Mouse (Mus musculus) lung, embryonic 14.5 days (tissue): ENCODE results near the gene Tec. TPM values are rescaled to one million over a fixed set of nuclear protein-coding genes. Genes with fewer than 3 reads are reported as not detected.

Experiments
- ATAC-seq: fragments of 200-750 bp; cut with Nextera tagmentation; 2 replicates; pipeline ENCODE4 v1.8.0; 2017; ENCODE audit warnings: mild to moderate bottlenecking, moderate TSS enrichment, moderate library complexity; ENCODE audit not compliant: insufficient read depth
- DNase-seq: peaks from one replicate; pipeline ENCODE4 v3.0.0-alpha.2; 2015
- H3K27ac ChIP-seq: fragments of 300-500 bp; sonication (generic); 2 replicates; pipeline ENCODE4 v1.5.1; 2014; ENCODE audit warnings: low read depth, mild to moderate bottlenecking, moderate library complexity
- H3K27me3 ChIP-seq: fragments of 300-500 bp; sonication (generic); 2 replicates; pipeline ENCODE4 v1.6.1; 2014; ENCODE audit warnings: low read length, control low read depth; ENCODE audit not compliant: insufficient read depth
- H3K36me3 ChIP-seq: fragments of 300-500 bp; sonication (generic); 2 replicates; pipeline ENCODE4 v1.6.1; 2014; ENCODE audit warnings: control low read depth; ENCODE audit not compliant: insufficient read depth
- H3K4me1 ChIP-seq: fragments of 300-500 bp; sonication (generic); 2 replicates; pipeline ENCODE4 v1.6.1; 2014; ENCODE audit warnings: antibody characterized with exemption, control low read depth; ENCODE audit not compliant: insufficient read depth
- H3K4me2 ChIP-seq: fragments of 300-500 bp; sonication (generic); 2 replicates; pipeline ENCODE4 v1.6.1; 2014; ENCODE audit warnings: mild to moderate bottlenecking
- H3K4me3 ChIP-seq: fragments of 300-500 bp; sonication (generic); 2 replicates; pipeline ENCODE4 v1.5.1; 2014; ENCODE audit warnings: low read depth, low read length
- H3K9ac ChIP-seq: fragments of 300-500 bp; sonication (generic); 2 replicates; pipeline ENCODE4 v1.6.1; 2014
- H3K9me3 ChIP-seq: fragments of 300-500 bp; sonication (generic); 2 replicates; pipeline ENCODE4 v1.6.1; 2016; ENCODE audit warnings: low read depth, low read length, control low read depth
- CTCF ChIP-seq: IDR thresholded peaks from 2 replicates; pipeline ENCODE4 v1.5.1; 2016; ENCODE audit warnings: antibody characterized with exemption, low read depth
- WGBS: fragments of 180-500 bp; shearing (Covaris S2); extraction: QIAGEN DNeasy Blood & Tissue Kit; methylation state at CpG from one replicate; pipeline ENCODE4 v1.1.7; 2014; 5-methylcytosine and 5-hydroxymethylcytosine counted together
- polyA plus RNA-seq: library from polyadenylated mRNA; unstranded; fragments of >200 nt; fragmentation: Nextera tagmentation; extraction: Ambion mirVana; gene quantifications from 2 replicates; pipeline ENCODE4 v1.2.1, GENCODE M21; 2014

Tec gene
- polyA plus RNA-seq, 1 experiment from 2014 or later: 3.5 TPM

GRCm38 (mm10) chr5:72888260-72888659 lies 20.0 kb upstream of the Tec start:
- H3K9ac ChIP-seq: no peak overlapping the region
- no peak overlapping the region for H3K4me2 ChIP-seq
- ATAC-seq (no peak), DNase-seq (no peak)
- no peaks in the 10 kb centered on the region for H3K4me1 ChIP-seq
- 90% methylated on average over 7 of the region's 7 CpGs for WGBS
- TF ChIP-seq CTCF: no peak
- no peaks in the 10 kb centered on the region for H3K27me3 ChIP-seq
- no peaks in the 10 kb centered on the region for H3K36me3 ChIP-seq
- H3K4me3 ChIP-seq: no peak overlapping the region
- H3K9me3 ChIP-seq: no peaks in the 10 kb centered on the region
- H3K27ac ChIP-seq: no peak overlapping the region

GRCm38 (mm10) chr5:72886458-72887222 lies 18.4 kb upstream of the Tec start:
- 55% methylated on average over 18 of the region's 19 CpGs for WGBS
- H3K9me3 ChIP-seq: no peaks in the 10 kb centered on the region

GRCm38 (mm10) chr5:72883706-72884105 lies 15.4 kb upstream of the Tec start:
- H3K9ac ChIP-seq: no peak overlapping the region
- DNase-seq (no peak), ATAC-seq (no peak)
- WGBS: 56% methylated on average over 3 of the region's 3 CpGs
- no peak overlapping the region for H3K4me3 ChIP-seq
- H3K27me3 ChIP-seq: no peaks in the 10 kb centered on the region
- no peak for TF ChIP-seq CTCF
- H3K36me3 ChIP-seq: no peaks in the 10 kb centered on the region
- no peaks in the 10 kb centered on the region for H3K9me3 ChIP-seq
- H3K4me2 ChIP-seq: no peak overlapping the region
- no peak overlapping the region for H3K27ac ChIP-seq
- no peaks in the 10 kb centered on the region for H3K4me1 ChIP-seq

More at GRCm38 (mm10) chr5:72886458-72887222, 18.4 kb upstream of the Tec start:
- ATAC-seq (peak; percentile 82), DNase-seq (peak; percentile 85)
- Histone ChIP-seq H3K36me3 (no peaks in the 10 kb centered on the region), H3K4me2 (no peak overlapping the region), H3K27ac (no peak overlapping the region), H3K9ac (no peak overlapping the region), H3K4me1 (no peaks in the 10 kb centered on the region), H3K27me3 (no peaks in the 10 kb centered on the region), H3K4me3 (no peak overlapping the region)
- TF ChIP-seq CTCF: peak; percentile 13; the same call in 1 of the 2 replicates

GRCm38 (mm10) chr5:72882412-72882765 lies 14.1 kb upstream of the Tec start:
- no peak for DNase-seq
- Histone ChIP-seq H3K36me3 (no peaks in the 10 kb centered on the region), H3K9me3 (no peaks in the 10 kb centered on the region), H3K4me2 (no peak overlapping the region), H3K4me1 (no peaks in the 10 kb centered on the region), H3K9ac (no peak overlapping the region), H3K27me3 (no peaks in the 10 kb centered on the region), H3K4me3 (no peak overlapping the region), H3K27ac (no peak overlapping the region)
- ATAC-seq: no peak
- no peak for TF ChIP-seq CTCF
- 52% methylated on average over 2 of the region's 2 CpGs for WGBS

GRCm38 (mm10) chr5:72881748-72882411 lies 13.6 kb upstream of the Tec start:
- 52% methylated on average over 12 of the region's 12 CpGs for WGBS
- H3K27ac ChIP-seq: no peak overlapping the region

GRCm38 (mm10) chr5:72879736-72880135 lies 11.5 kb upstream of the Tec start:
- Histone ChIP-seq H3K4me2 (no peak overlapping the region), H3K4me3 (no peak overlapping the region), H3K9ac (no peak overlapping the region), H3K36me3 (no peaks in the 10 kb centered on the region), H3K27ac (no peak overlapping the region), H3K4me1 (0 out of 2 replicates have a peak, but pooled peaks cover 2% of the 10 kb centered on the region), H3K9me3 (no peaks in the 10 kb centered on the region), H3K27me3 (no peaks in the 10 kb centered on the region)
- ATAC-seq (no peak), DNase-seq (no peak)
- WGBS: 18% methylated on average over 5 of the region's 5 CpGs
- no peak for TF ChIP-seq CTCF

More at GRCm38 (mm10) chr5:72881748-72882411, 13.6 kb upstream of the Tec start:
- ATAC-seq: no peak; the same call in 1 of the 2 replicates
- Histone ChIP-seq H3K4me1 (no peaks in the 10 kb centered on the region), H3K9ac (no peak overlapping the region), H3K4me2 (no peak overlapping the region), H3K27me3 (no peaks in the 10 kb centered on the region), H3K9me3 (no peaks in the 10 kb centered on the region), H3K36me3 (no peaks in the 10 kb centered on the region), H3K4me3 (no peak overlapping the region)
- DNase-seq: no peak
- no peak for TF ChIP-seq CTCF

GRCm38 (mm10) chr5:72871114-72871513 lies 2.8 kb upstream of the Tec start:
- 0 out of 2 replicates have a peak, but pooled peaks cover 1% of the 10 kb centered on the region for H3K4me1 ChIP-seq
- no peak overlapping the region for H3K9ac ChIP-seq
- H3K27ac ChIP-seq: no peak overlapping the region
- peak; percentile 38 for TF ChIP-seq CTCF
- H3K27me3 ChIP-seq: peaks cover 13% of the 10 kb centered on the region; the same call in 1 of the 2 replicates
- H3K9me3 ChIP-seq: no peaks in the 10 kb centered on the region
- WGBS: 77% methylated on average over 4 of the region's 4 CpGs
- DNase-seq (no peak), ATAC-seq (no peak)
- no peak overlapping the region for H3K4me2 ChIP-seq
- H3K36me3 ChIP-seq: no peaks in the 10 kb centered on the region
- no peak overlapping the region for H3K4me3 ChIP-seq
